Mouse (Mus musculus) CH12.LX (cell line): ENCODE data around the gene Slc15a3.

Experiments
- CTCF ChIP-seq, 2 experiments: IDR thresholded peaks in 1 of 2; conservative IDR thresholded peaks in 1 of 2; 2 replicates each; pipeline ENCODE4 v1.5.1; 2011 to 2012; ENCODE audit warnings: low read depth in 2 of 2, low read length in 2 of 2, improper control_type of control experiment in 1 of 2, inconsistent platforms in 1 of 2, mild to moderate bottlenecking in 1 of 2, moderate library complexity in 1 of 2
- JUND ChIP-seq: conservative IDR thresholded peaks from 2 replicates; pipeline ENCODE4 v1.6.1; 2011; ENCODE audit warnings: low read depth, low read length, improper control_type of control experiment
- MAX ChIP-seq: IDR thresholded peaks from 2 replicates; pipeline ENCODE4 v1.6.1; 2011; ENCODE audit warnings: low read length, improper control_type of control experiment
- MEF2A ChIP-seq: IDR thresholded peaks from 2 replicates; pipeline ENCODE4 v1.6.1; 2014; ENCODE audit warnings: low read depth, mild to moderate bottlenecking, inconsistent platforms, low read length, improper control_type of control experiment, borderline replicate concordance

DNA sequence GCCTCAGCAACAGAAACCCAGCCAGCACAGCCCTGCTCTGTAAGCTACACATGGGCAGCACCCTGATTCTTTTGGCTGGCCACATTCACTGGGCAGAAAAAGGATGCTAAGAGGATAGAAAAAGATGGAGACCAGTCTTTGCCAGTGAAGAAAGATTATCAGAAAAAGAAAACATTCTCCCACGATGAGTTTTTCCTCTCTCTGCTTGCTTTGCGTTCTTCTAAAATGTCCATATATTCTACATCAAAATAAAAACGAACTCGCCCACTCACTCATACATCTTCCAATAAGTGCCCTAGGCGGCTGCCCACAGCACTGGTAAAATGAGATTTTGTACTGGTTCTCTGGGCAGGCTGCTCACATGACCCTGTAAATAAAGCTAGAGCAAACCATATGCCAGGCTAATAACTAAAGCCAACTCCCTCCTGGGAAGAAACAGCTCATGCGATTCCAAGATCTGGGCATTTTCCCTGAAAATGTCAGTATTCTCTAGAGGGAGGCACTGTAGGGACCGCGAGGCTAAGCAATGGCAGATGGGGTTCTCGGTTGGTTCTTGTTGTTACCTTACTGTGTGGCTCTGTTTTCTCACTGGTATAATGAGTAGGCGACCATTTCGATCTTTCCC lies 33.8 kb upstream of the Slc15a3 start:
- TF ChIP-seq MAX: no peak
- no peak for TF ChIP-seq CTCF (conservative IDR thresholded peaks at IDR 0.05 in 1 of 2, IDR thresholded peaks at IDR 0.05 in 1 of 2; ENCODE audit: low read depth in 2 of 2, low read length in 2 of 2)
- TF ChIP-seq JUND: no peak
- TF ChIP-seq MEF2A: no peak
